In the genomic region with DNA sequence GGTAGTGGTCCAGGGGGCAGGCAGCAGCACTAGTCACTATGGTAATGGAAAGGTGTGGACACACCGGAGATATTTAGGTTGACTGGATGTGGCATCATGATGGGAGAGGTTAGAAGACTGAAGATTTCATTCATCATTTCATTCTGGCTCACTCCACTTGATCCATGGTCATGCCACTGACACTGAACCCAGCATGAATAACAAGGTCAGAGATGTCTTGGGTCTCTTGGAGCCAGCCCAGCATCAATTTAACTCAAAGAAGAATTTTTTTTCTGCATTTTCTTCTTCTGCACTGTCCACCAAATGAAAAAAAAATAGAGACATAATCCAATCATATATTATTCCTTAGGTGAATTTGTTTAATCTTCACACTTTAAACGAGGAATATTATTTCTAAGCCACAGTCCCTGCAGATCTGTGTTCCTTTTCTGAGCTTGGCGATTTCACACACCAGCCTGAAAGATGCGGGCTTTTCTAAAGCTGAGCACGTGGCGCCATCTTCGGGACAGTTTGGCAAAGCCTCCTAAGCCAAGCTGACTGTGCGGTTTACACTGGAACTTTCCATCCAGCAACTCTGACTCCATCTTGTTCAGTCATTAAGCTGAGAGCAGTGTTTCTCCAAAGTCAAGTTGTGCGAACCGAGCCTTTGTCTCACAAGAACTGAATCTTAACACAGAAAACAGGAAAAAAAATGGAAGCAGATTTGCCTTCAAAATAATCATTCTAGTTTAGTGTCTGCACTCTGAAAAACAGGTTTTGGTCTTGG, we compare ENCODE assay signal across 8 mouse cellular contexts. TPM values are rescaled to one million over a fixed set of nuclear protein-coding genes. Genes with fewer than 3 reads are reported as not detected.
A peak's percentile ranks its signal among the peaks of the same experiment; 100 is the strongest.
DNase-seq lines count a peak whose midpoint lies in the region; ATAC-seq and TF ChIP-seq lines count a peak whose summit lies in the region.

No protein-coding gene starts in this region.

- no peaks in the 10 kb centered on the region for H3K36me3 ChIP-seq in kidney, adult 2 months (ENCODE audit: control insufficient read depth, insufficient read depth, low read length)
- no peaks in the 10 kb centered on the region for H3K36me3 ChIP-seq in midbrain, embryonic 16.5 days (ENCODE audit: control insufficient read depth, insufficient read depth, low read length)
- H3K36me3 ChIP-seq in splenic B cell, adult 2 months (ENCODE audit: control insufficient read depth, insufficient read depth, low read length, poor library complexity, severe bottlenecking): no peaks in the 10 kb centered on the region

- peak; percentile 85 for ATAC-seq in midbrain, embryonic 16.5 days

- no peak overlapping the region for H3K4me2 ChIP-seq in midbrain, embryonic 16.5 days (ENCODE audit: low read length)

- no peaks in the 10 kb centered on the region; the same call in 1 of the 2 replicates for H3K27me3 ChIP-seq in kidney, adult 2 months (replicated peaks; ENCODE audit: control insufficient read depth, insufficient read depth, low read length)
- H3K27me3 ChIP-seq in midbrain, embryonic 16.5 days (ENCODE audit: control insufficient read depth, insufficient read depth, low read depth, low read length): no peaks in the 10 kb centered on the region
- H3K27me3 ChIP-seq in splenic B cell, adult 2 months (ENCODE audit: control insufficient read depth, insufficient read depth, low read length, poor library complexity, severe bottlenecking): no peaks in the 10 kb centered on the region

- DNase-seq in urinary bladder, adult 18-20 months (ENCODE audit: low spot score in 2 of 2): peak; percentile 31 to 50
- no peak for DNase-seq in urinary bladder, adult 2 months (ENCODE audit: low spot score)
- DNase-seq in cerebellum, postnatal 4 days (ENCODE audit: low spot score in 2 of 2): peak; percentile 68 to 78
- DNase-seq in gastrocnemius, postnatal 14 days: peak; percentile 49
- peak; percentile 71 for DNase-seq in kidney, adult 2 months
- DNase-seq in left cerebral cortex, postnatal 4 days: peak; percentile 86
- DNase-seq in splenic B cell, adult 2 months (ENCODE audit: low read depth, low spot score): peak; percentile 70

- no peak overlapping the region for H3K27ac ChIP-seq in kidney, adult 2 months (ENCODE audit: insufficient read depth, low read depth, low read length)
- H3K27ac ChIP-seq in midbrain, embryonic 16.5 days (ENCODE audit: low read length): no peak overlapping the region

- H3K4me3 ChIP-seq in kidney, adult 2 months (ENCODE audit: insufficient read depth, low read depth, low read length): no peak overlapping the region
- H3K4me3 ChIP-seq in midbrain, embryonic 16.5 days (ENCODE audit: low read depth, low read length): no peak overlapping the region

- no peaks in the 10 kb centered on the region for H3K4me1 ChIP-seq in kidney, adult 2 months (ENCODE audit: control insufficient read depth, insufficient read depth, low read length)
- no peaks in the 10 kb centered on the region for H3K4me1 ChIP-seq in midbrain, embryonic 16.5 days (ENCODE audit: control insufficient read depth, insufficient read depth, low read length)

- TF ChIP-seq CTCF in kidney, adult 2 months (conservative IDR thresholded peaks at IDR 0.05; ENCODE audit: insufficient read depth, insufficient read length, low read depth, low read length): peak; percentile 97

- 17% methylated on average over 10 of the region's 10 CpGs for WGBS in kidney, adult 2 months
- WGBS in midbrain, embryonic 16.5 days: 22% methylated on average over 10 of the region's 10 CpGs

- TF ChIP-seq POLR2A in kidney, adult 2 months (IDR thresholded peaks at IDR 0.05; ENCODE audit: low read depth, low read length): no peak

- intact Hi-C loops in gastrocnemius, postnatal 14 days (cut with DNase I; ENCODE audit: low total_unique reads): loop anchor here (10.0 kb wide), 1 partner anchor 534 kb away; no protein-coding TSS in a partner anchor
- intact Hi-C loops in left cerebral cortex, postnatal 4 days (cut with DNase I): loop anchor here (2.0 to 5.0 kb wide), 2 partner anchors 538 to 1452 kb away; no protein-coding TSS in a partner anchor

- no peak overlapping the region for H3K9ac ChIP-seq in midbrain, embryonic 16.5 days (ENCODE audit: low read depth, low read length)

- no peaks in the 10 kb centered on the region for H3K9me3 ChIP-seq in midbrain, embryonic 16.5 days (replicated peaks; ENCODE audit: control insufficient read depth, low read length, poor library complexity, severe bottlenecking)

RNA-seq across cellular contexts. Expression of gene Cerkl, which starts 42.6 kb away (rescaled TPM):
- 0.40 and 0.91 TPM in 2 replicates for polyA plus RNA-seq in urinary bladder, adult 2 months (2012; rRNA removed)
- total RNA-seq in gastrocnemius, postnatal 14 days (2021): under 1 TPM; 0.25 to 0.33 TPM
- polyA plus RNA-seq in kidney, adult 2 months (2012; rRNA removed): 0.57 and 1.0 TPM in 2 replicates
- total RNA-seq in left cerebral cortex, postnatal 4 days (2021): 1 to 10 TPM; 1.4 to 1.9 TPM
- polyA plus RNA-seq in midbrain, embryonic 16.5 days (2015; fragmentation: Nextera tagmentation; extraction: Ambion mirVana): 0.84 and 1.9 TPM in 2 replicates

RNA-seq across cellular contexts. Expression of gene Neurod1, which starts 42.6 kb away (rescaled TPM):
- polyA plus RNA-seq in urinary bladder, adult 2 months (2012; rRNA removed): not detected in 2 replicates
- total RNA-seq in gastrocnemius, postnatal 14 days (2021): under 1 TPM in 1 of 2 experiments, not detected in 1; 0.10 TPM
- not detected in 2 replicates for polyA plus RNA-seq in kidney, adult 2 months (2012; rRNA removed)
- total RNA-seq in left cerebral cortex, postnatal 4 days (2021): 10 to 100 TPM; 25.9 to 27.8 TPM
- 12.8 and 22.7 TPM in 2 replicates for polyA plus RNA-seq in midbrain, embryonic 16.5 days (2015; fragmentation: Nextera tagmentation; extraction: Ambion mirVana)

Comparison
In these comparisons a context has a peak if more than half of its experiments do, and no peak if none do; other contexts are left out.
1. RNA of gene Neurod1, which starts 42.6 kb away (polyA plus RNA-seq): 12.8 to 22.7 TPM in midbrain, embryonic 16.5 days; not detected in urinary bladder, adult 2 months and not detected in kidney, adult 2 months; every median in the first group is over 10 times any median in the second.